Mouse (Mus musculus) left cerebral cortex, postnatal 25 days (tissue): ENCODE measurements around the gene Oprd1. TPM values are rescaled to one million over a fixed set of nuclear protein-coding genes. Genes with fewer than 3 reads are reported as not detected.

Experiments used
- DNase-seq, 2 experiments: peaks; one replicate each; pipeline ENCODE4 v3.0.0; 2022; ENCODE audit warnings: low spot score in 2 of 2, mixed read lengths in 1 of 2
- intact Hi-C: fragments of 180-260 bp; cut with DNase I; formaldehyde crosslinking; loops from one replicate; pipeline ENCODE4 v1.15.1; 2025
- total RNA-seq, 2 experiments: library from RNA; stranded (reverse); gene quantifications; 2 replicates each; pipeline ENCODE4 v1.2.3; 2021

The Oprd1 gene
- total RNA-seq: 10 to 100 TPM; 16.7 to 16.9 TPM

DNA sequence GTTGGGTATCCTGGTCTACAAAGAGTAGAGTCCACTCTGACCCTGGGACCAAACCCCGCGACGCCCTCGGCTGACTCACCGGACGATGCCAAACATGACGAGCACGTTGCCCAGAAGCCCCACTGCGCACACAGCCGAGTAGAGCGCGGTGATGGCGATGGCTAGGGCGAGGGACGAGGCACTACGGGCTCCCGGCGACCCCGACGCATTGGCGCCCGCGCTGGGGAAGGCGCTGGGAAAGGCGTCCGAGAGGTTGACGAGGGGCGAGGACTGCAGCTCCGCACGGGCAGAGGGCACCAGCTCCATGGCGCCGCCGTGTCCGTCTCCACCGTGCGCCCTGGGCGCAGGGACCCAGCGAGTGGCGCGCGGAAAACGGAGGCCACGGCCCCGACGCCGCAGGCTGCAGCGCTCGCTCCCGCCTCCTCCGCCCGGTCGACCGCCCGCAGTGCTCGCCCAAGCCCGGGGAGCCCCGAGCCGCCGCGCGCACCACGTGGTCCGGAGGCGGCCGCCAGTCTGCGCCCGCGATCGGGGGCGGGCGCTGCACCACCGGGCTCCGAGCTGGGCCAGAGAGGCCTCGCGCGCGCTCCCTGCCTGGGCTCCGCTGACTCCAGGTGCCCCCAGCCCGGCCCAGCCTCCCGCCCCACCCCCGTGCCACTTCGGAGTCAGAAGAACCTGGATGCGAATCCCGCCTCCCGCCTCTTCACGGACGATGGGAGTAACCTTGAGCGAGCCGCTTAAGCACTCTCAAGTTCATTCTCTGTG lies at the start of gene Oprd1:
Gene Oprd1, minus strand, starts transcription at position 407 of the 762 bp plus-strand sequence.
- intact Hi-C loops: no loop called here
- peak in 1 of 2 experiments; percentile 57 for DNase-seq

DNA sequence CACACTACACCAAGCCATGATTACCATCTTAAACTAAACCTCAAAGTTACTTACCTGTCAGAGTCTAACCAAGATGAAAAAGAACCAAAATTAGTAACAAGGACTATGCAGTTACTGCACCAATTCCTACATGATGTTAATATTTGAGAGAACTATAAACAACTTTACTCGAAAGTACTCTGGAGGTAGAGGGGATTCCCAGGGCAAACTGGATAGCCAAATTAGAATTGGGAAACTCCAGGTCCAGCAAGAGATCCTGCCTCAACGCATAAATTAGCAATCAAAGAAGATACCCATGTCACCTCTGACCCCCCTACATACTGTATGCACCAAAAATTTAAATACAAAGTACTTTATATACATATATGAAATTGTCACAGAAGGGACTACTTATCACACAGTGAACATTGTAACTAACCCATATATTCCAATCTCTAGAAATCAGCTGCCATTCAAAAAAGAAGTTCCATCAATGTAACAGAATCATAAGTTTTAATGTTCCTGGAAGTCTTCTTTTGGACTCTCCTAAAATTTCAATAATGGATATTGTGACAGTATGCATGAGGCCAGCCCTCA lies 43.6 kb upstream of the Oprd1 start:
- intact Hi-C loops: no loop called here
- DNase-seq: no peak

- DNase-seq: no peak
- intact Hi-C loops: loop anchor here (5.0 kb wide), 1 partner anchor 321 kb away; no protein-coding TSS in a partner anchor
These were observed 38.9 kb upstream of the Oprd1 start for GRCm38 (mm10) chr4:132183162-132183561.

- intact Hi-C loops: loop anchor here (5.0 kb wide), 1 partner anchor 320 kb away; no protein-coding TSS in a partner anchor
- no peak for DNase-seq
These were observed 37.7 kb upstream of the Oprd1 start for GRCm38 (mm10) chr4:132181721-132182658.

- DNase-seq: peak in 1 of 2 experiments; percentile 44
- intact Hi-C loops: loop anchor here (5.0 kb wide), 1 partner anchor 318 kb away; no protein-coding TSS in a partner anchor
These were observed 36.4 kb upstream of the Oprd1 start for GRCm38 (mm10) chr4:132180710-132181109.

- intact Hi-C loops: loop anchor here (1.0 to 5.0 kb wide), 2 partner anchors 89 to 201 kb away; no protein-coding TSS in a partner anchor
- peak; percentile 77 for DNase-seq
These were observed 34.4 kb upstream of the Oprd1 start for GRCm38 (mm10) chr4:132178630-132179059.

DNA sequence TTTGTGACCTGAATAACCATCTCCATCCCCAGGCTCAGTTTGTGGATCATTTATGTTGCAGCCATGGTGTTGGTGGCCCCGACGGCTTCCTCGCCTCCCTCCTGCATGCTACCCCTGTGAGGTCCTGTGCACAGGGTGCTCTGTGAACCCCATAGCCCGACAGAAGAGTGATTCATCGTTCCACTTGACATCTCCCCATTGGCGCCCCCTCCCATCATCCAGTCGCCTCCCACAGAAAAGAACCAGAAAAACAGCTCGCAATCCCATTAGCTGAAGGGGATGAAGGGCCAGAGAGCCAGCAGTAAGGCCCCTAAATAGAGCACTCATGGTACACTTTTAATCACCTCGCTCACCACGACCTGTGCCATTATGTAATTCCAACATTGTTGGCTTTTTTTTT lies 32.2 kb upstream of the Oprd1 start:
- no peak for DNase-seq
- intact Hi-C loops: loop anchor here (5.0 kb wide), 1 partner anchor 199 kb away; no protein-coding TSS in a partner anchor

DNA sequence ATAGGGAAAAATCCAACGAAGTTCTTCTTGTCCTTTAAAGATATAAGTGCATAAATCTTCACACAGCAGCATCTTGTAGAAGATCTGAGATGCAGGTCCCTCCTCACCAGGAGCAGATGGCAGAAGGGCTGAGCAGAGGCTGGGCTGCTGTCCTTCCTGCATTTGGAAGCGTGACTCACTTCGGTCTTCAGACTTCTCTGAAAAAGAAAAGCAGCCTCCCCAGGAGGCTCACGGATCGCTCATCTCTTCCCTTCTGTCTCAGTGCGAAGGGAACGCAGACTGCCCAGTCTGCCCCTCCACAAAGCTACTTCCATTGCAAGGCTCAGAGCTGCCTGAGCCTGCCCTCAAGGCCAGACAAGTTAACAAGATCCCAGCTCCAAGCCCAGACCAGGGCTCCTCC lies 26.6 kb upstream of the Oprd1 start:
- DNase-seq: peak in 1 of 2 experiments; percentile 93

GRCm38 (mm10) chr4:132169761-132170160 lies 25.5 kb upstream of the Oprd1 start:
- peak in 1 of 2 experiments; percentile 66 for DNase-seq
- intact Hi-C loops: loop anchor here (2.0 kb wide), 1 partner anchor 39 kb away; no protein-coding TSS in a partner anchor

More for the DNA sequence above, 26.6 kb upstream of the Oprd1 start:
- intact Hi-C loops: loop anchor here (2.0 kb wide), 1 partner anchor 40 kb away; no protein-coding TSS in a partner anchor

- intact Hi-C loops: no loop called here
- no peak for DNase-seq
These were observed 25.0 kb upstream of the Oprd1 start for GRCm38 (mm10) chr4:132169271-132169670.

DNA sequence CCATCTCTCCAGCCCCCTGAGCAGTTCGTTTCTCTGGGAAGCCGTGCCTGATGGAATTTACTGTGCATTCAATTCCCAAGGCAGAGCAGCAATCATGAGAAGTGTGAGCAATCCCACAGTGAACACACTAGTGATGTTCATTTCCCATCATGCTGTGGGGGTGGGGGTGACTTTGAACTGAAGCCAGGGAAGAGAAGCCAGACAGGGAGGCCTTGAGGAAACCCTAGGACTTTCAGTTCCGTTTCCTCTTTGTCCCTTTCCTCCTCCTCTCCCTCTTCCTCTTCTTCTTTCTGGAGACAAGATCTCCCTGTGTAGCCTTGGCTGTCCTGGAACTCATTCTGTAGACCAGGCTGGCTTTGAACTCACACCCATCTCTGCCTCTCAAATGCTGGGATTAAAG lies 23.1 kb upstream of the Oprd1 start:
- no peak for DNase-seq
- intact Hi-C loops: no loop called here

- no peak for DNase-seq
- intact Hi-C loops: no loop called here
These were observed 22.3 kb upstream of the Oprd1 start for GRCm38 (mm10) chr4:132166350-132167290.

DNA sequence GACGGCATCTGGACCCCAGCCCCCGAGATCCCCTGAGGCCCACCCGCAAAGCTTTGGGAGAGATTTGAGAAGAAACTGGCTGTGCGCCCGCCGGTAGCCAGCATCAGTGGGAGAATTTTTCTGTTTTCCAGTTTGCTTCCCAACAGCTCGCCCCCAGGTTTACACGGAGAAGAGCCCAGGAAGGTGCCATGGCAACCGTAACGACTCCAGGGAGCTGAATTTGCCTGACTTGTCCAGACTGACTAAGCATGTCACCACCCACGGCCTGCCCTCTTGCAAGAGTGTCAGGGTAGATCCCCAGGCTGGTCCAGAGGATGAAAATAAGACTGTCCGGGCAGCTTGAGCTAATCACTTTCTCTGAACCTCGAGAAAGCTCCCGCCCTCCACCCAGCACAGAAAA lies 21.4 kb upstream of the Oprd1 start:
- intact Hi-C loops: no loop called here
- peak; percentile 53 to 62 for DNase-seq

DNA sequence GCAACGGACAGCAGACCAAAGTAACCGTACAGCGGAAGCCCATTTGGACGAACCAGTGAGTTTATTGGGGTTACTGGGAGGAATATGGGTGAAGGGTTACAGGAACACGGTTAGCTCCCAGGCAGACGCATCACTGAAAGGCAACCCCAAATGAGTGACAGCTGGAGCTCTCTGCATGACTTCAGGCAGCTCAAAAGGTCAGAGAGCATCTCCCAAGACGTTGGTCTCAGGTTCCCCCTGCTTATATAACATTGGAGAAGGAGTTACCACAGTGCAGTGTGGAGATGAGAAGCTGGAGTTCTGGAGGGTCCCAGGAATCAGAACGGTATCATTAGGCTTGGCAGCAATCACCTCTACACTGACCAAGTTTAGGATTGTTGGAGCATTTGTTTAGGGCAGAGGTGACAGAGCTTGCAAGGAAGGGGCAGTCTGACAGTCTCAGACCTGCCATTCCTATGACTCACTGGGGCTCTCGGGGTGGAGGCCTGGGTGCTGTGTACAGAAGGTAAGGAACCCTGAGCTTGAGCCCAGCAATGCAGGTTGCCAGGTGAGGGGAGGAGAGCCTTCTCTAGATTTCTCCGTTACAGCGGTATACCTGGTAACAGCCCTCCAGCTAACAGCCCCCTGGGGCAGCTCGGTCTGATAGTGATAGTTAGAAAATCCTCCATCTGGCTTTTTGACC lies 12.8 kb upstream of the Oprd1 start:
- intact Hi-C loops: no loop called here
- no peak for DNase-seq

DNA sequence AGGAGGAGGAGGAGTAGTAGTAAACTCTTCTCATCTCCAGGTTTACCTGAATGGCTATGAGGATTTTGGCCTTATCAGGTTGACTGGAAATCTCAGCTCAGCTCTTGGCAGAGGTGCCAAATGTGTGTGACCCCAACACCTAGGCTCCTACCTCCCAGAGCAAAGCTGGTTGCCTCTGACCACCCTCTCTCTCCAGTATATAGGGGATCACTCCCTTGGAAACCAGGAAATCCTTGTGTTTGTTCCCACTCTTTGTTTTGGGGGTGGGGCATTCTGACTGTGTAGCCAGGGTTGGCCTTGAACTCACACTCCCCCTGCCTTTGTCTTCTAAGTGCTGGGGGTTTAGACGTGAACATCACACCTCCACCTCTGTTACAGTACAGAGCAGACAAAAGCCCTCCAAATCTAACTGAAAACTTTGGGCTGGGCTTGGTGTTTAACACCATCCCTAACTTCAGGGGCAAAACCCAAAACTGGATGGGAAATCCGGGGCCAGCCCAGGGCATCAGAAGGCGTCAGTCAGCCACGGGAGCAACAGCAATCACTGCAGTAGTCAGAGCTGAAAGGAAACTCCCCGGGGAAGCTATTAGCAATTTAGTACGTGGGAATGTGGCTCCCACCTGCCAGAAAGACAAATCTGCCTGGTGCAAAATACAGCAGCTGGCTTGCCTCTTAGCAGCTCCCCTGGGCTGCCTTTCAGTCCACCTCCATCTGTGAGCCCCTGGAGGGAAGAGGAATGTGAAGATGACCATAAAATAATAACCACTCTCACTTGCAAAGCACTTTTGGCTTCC lies 10.8 kb upstream of the Oprd1 start:
- intact Hi-C loops: no loop called here

GRCm38 (mm10) chr4:132151673-132152072 lies 7.4 kb upstream of the Oprd1 start:
- intact Hi-C loops: no loop called here

More for the DNA sequence above, 10.8 kb upstream of the Oprd1 start:
- DNase-seq: no peak

GRCm38 (mm10) chr4:132146201-132146600 lies 1.9 kb upstream of the Oprd1 start:
- no peak for DNase-seq
- intact Hi-C loops: no loop called here

More at GRCm38 (mm10) chr4:132151673-132152072, 7.4 kb upstream of the Oprd1 start:
- no peak for DNase-seq
